Mouse (Mus musculus) adrenal gland (tissue): ENCODE data around the gene Eif4h.

ENCODE experiments used
- intact Hi-C: fragments of 180-260 bp; cut with DNase I; formaldehyde crosslinking; loops from one replicate; pipeline ENCODE4 v1.15.1; 2025

Gene Eif4h

DNA sequence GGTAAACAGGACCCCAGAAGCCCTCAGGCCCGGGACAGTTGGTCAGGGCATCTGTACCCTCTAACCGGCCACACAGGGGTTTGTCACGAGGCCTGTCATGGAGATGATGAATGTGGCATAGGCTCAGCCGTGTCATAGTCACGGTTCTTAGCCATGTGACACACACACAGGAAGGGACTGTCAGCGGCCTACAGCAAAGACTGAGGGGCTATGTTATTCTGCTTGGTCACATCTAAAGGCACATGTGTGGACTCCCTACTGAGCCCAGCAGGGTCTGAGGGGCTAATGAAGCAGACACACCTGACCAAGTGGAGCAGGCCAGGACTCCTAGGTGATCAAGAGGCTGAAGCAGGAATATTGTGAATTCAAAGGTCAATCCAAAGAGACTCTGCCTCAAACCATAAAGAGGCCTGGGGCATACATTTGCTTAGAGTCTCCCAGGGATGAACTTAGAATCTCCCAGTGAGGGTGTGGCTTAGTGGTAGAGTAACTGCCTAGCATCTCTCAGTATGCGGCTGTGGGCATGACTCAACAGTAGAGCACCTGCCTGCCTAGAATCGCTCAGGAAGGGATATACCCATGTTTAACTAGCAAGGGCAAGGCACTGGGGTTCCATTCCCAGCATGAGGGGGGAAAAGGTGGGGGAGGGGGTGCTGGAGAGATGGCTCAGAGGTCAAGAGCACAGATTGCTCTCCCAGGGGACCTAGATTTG is 27.3 kb downstream of the Eif4h start:
- intact Hi-C loops = no loop called here

DNA sequence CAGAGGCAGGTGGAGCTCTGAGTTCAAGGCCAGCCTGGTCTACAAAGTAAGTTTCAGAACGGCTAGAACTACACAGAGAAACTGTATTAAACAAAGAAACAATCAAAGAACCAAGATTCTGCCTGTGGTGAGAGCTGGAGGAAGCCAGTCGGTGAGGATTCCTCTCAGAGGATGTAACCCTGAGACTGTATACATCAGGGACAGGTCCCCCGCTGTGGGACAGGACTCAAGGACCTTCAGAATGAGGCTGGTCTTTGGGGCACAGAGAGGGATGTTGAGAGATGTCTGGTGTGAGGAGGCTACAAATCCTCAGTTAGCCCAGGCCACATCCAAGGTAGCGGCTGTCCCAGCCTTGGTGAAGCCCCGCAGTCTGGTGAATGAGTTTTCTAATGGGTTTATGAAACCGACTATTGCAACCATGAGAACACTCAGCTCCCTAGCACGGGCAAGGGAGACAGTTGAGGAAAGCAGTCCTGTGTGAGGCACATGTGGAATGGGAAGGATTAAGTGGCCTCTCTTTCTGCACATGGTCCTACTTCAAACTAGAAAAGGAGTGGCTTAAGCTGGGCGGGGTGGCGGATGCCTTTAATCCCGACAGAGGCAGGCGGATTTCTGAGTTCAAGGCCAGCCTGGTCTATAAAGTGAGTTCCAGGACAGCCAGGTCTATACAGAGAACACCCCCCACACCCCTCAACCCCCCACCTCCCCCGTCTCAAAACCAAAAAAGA is 29.2 kb downstream of the Eif4h start:
- intact Hi-C loops = no loop called here

DNA sequence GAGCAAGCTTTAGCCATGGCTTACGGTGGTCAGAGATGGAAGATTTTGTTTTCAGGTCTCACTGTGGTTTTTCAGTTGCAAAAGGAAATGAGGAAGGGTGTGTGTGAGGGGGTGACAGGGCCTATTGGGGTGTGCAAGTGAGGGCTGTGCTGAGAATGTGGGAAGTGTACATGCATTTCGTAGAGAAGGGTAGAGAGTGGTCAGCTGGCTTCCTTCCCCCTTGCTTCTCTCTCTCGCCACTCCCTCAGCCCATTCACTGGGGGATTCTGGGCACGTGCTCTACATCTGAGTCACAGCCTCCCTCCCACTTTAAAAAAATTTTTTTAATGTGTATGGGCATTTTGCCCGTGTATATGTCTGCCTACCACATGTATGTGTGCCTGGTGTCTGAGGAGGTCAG is 32.2 kb downstream of the Eif4h start:
- intact Hi-C loops = no loop called here

DNA sequence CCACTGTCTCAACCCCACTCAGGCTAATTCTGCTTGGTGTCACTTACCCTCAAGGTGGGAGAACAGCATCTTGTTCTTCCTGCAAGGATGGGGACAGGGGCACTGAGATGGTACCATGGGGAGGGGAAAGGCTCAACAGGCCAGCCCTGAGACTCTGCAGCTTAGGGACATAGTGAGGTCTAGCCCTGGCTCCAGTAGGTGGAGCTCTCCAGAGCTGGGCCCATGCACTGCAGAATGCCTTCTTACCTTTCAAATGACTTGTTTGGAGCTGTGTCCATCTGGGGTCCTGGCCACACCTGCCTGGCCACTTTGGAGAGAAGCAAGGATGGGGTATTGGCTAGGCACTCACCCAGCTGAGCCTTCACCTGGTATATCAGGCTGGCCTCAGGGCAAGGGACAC is 33.0 kb downstream of the Eif4h start:
- intact Hi-C loops = no loop called here

DNA sequence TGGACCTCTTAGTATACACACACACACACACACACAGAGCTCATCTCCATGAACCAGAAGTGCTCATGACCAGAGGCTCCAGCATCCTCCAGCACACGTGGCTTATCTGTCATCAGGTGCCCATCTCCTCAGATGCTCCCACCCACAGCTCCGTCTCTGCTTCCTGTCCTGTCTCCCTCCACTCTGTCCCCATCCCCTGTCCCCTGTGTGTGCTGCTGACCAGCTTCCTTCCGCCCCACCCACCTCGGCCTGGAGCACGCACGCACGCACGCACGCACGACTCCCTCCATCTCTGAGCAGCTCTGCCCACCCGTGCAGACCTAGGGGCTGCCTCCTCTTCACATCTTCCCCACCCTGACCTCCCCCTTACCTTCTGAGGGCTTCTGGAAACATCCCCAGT is 34.9 kb downstream of the Eif4h start:
- intact Hi-C loops = no loop called here

DNA sequence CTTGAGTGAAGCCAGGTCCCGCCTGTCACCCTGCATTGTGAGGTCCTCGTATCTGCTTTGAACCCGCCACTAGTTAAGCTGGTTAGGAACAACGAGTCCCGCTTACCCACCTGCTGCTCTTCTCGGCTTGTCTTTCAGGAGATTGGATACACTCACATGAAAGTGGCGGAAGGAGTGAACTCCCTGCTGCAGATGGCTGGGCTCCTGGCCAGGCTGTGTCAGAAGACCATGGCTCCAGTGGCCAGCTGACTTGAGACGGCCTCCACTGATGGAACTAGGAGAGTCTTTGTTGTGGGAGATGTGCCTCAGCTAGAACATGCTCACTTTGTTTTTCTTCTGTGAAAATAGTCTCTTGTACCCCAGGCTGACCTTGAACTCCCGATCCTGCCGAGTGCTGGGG is 41.6 kb downstream of the Eif4h start:
- intact Hi-C loops = no loop called here

DNA sequence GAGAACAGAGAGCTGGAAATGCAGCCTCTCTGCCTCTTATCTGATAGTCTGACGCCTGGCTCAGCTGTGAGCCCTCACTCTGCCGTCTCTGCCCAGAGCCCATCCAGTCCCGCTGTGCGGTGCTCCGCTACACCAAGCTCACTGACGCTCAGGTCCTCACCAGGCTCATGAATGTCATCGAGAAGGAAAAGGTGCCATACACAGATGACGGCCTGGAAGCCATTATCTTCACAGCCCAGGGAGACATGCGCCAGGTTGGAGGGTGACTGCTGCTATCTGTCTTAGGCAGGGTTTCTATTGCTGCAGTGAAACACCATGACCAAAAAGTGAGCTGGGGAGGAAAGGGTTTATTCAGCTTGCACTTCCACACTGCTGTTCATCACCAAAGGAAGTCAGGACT is 46.2 kb downstream of the Eif4h start:
- intact Hi-C loops = no loop called here

DNA sequence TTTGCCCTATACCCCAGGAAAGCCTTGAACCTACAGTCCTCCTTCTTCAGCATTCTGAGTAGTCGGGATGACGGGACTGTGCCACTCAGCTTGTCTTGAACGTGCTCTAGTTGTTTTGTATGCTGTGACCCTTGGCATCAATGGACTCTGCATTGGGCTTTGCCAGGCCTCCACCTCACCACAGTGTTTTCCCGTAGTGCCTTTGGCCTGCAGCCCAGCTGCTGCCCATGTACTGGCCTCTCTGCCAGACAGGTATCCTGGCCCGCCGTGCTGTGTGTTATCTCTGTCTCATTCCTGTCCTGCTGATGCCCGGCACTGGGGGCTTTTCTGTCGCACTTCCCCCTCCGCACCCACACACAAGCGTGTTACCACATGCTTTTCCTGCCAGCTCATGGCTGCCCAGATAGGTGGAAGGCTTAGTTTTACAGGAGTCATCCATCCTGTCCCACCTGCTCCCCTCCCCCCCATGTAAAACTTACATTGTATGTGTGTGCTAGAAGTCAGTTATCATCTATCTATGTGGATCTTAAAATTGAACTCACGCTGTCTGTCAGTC is 47.2 kb downstream of the Eif4h start:
- intact Hi-C loops = no loop called here

DNA sequence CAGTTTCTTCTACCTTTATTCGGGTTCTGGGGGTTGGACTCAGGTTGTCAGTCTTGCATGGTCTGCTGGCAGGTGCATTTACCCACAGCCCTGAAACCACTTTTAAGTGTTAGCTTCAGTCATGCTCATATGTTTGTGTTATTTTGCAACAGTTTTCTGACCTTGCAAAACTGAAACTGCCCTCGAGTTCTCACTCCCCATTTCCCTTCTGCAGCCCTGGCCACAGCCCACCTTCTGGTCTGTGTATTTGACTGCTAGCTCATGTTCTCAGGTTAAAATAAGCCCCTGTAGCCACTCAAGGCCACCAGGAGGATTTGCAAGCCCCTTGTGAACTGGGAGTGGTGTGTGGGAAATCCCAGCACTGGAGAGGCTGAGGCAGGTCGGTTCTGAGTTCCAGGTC is 49.4 kb downstream of the Eif4h start:
- intact Hi-C loops = loop anchor here (5.0 kb wide), 1 partner anchor 32 kb away; no protein-coding TSS in a partner anchor

DNA sequence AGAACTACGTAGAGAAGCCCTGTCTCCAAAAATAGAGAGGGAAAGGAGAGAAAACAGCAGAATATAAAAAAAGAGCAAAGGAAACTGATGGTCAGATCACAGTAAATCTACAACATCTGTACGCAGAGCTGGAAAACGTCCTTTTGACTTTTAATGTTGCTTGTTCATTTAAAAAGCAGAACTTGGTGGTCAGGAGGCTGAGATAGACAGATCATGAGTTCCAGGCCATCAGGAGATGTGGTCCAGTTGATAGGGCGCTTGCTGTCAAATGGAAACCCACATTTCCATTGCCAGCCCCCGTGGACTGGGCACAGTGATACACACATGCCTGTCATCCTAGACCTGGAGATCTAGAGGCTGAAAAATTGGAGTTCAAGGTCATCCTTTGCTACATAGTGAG is 54.5 kb downstream of the Eif4h start:
- intact Hi-C loops = loop anchor here (5.0 kb wide), 1 partner anchor 38 kb away; no protein-coding TSS in a partner anchor

DNA sequence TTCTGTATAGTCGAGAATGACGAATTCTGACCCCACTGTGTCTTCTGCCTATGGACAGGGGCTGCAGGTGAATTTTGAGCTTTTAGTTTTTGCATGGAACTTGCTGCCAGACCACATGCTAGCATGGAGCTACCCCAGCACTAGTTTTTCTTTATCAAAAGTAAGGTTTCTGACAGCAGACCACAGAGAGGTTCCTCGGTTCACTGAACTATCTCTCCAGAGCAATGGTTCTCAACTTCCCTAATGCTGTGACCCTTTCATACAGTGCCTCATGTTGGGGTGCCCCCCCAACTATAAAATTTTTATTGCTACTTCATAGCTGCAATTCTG is 55.4 kb downstream of the Eif4h start:
- intact Hi-C loops = loop anchor here (2.0 kb wide), 1 partner anchor 77 kb away; no protein-coding TSS in a partner anchor

DNA sequence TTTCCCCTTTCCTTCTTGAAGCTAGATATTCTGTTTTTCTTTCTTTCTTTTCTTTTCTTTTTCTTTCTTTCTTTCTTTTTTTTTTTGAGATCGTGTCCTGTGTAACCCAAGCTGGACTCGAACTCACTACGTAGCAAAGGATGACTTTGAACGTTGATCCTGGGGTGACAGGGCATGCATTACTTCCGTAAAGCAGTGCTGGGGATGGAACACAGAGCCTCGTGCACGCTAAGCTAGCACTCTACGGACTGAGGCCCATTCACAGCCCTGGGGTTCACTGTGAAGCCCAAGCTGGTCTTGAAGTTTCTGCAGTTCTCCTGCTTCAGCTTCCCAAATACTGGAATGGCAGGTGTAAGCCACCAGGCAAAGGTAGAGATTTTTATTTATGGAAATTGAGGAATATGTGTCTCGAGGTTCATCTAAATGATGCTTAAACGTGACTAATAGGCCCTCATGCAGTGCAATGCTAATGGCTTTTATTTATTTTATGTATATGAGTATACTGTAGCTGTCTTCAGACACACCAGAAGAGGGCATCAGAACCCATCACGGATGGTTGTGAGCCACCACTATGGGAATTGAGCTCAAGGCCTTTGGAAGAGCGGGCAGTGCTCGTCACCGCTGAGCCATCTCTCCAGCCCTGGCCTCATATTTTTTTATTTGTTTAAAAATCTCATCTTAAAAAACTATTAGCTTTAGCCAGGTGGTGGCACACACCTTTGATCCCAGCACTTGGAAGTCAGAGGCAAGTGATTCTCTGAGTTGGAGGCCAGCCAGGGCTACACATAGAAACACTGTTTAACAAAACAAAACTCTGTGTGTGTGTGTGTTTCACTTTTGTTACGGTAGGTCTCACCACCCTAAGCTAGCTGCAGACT is 56.0 kb downstream of the Eif4h start:
- intact Hi-C loops = loop anchor here (2.0 kb wide), 1 partner anchor 76 kb away; no protein-coding TSS in a partner anchor

DNA sequence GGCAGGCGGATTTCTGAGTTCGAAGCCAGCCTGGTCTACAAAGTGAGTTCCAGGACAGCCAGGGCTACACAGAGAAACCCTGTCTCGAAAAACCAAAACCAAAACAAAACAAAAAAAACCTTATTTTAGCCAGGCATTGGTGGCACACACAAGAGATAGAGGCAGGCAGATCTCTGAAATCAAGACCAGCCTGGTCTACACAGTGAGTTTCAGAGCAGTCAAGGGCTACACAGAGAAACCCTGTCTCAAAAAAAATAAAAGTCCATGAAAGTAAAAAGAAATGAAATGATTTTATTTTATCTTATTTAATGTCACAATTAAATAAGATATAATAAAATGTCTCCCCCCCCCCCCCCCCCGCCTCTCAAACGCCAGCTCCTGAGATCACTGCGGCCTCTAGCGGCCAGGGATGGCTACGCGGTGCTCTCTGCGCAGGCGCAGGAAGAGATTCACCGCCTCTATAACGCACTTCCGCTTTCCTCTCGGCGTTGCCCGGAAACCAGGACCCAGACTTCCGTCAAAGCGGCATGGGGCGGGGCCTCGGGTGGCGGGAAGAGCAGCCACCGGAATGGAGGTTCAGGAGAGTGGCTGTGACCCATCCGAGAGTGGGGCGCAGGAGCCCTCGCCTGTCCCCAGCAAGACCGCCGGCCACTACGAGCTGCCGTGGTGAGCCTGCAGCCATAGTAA is 56.9 kb downstream of the Eif4h start:
- intact Hi-C loops = loop anchor here (2.0 kb wide), 1 partner anchor 76 kb away; no protein-coding TSS in a partner anchor

DNA sequence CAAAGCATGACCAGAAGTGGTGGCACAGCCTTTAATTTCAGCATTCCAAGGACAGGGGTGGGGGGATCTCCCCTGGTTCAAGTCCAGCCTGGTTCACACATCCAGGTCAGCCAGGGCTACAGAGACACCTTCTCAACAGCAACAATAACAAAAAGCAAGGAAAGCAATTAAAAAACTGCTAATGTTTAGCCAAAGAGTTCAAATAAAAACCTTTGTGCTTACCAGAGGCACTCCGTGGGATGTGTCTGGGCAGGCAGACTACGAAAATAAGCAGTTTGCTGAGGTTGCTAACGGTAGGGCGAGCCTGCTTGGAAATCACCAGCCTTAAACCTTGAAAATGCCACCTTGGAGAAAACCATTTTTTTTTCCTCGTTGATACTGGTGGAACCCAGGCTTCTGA is 58.1 kb downstream of the Eif4h start, which contains the start of gene Rfc2:
Gene Rfc2 (plus strand): TSS at position 221 of the 400 bp plus-strand sequence.
- intact Hi-C loops = no loop called here

DNA sequence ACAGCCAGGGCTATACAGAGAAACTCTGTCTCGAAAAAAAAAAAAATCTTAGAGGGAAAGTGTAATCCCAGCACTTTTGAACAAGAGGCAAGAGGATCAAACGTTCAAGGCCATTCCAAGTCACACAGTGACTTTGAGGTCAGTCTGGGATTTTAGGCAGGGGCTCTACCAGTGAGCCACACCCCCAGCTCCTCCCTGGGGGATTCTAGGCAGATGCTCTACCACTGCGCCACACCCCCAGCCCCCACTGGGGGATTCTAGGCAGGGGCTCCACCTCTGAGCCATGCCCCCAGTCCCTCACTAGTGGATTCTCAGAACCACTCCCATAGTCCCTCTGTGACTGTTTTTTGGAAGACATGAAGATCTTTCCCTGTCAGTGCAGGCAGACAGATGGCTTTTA is 60.2 kb downstream of the Eif4h start:
- intact Hi-C loops = loop anchor here (5.0 kb wide), 1 partner anchor 37 kb away; no protein-coding TSS in a partner anchor

DNA sequence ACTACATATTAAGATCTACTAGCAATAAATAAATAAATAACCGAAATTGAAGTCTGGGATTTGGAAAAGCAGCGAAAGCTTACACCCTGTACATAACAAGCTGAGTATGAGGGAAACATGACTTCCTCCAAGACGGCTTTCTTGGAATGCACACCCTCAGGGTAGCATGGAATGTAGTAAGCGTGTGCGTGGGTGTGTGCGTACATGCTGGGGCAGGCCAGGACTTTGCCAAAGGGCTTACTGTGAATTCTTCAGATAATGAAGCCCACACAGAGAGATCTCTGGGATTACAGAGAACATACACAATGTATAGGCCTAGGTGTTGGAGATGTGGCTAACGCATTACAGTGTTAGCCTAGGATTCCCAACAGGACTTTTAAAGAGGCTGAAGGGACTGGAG is 61.8 kb downstream of the Eif4h start:
- intact Hi-C loops = loop anchor here (5.0 kb wide), 1 partner anchor 35 kb away; no protein-coding TSS in a partner anchor

DNA sequence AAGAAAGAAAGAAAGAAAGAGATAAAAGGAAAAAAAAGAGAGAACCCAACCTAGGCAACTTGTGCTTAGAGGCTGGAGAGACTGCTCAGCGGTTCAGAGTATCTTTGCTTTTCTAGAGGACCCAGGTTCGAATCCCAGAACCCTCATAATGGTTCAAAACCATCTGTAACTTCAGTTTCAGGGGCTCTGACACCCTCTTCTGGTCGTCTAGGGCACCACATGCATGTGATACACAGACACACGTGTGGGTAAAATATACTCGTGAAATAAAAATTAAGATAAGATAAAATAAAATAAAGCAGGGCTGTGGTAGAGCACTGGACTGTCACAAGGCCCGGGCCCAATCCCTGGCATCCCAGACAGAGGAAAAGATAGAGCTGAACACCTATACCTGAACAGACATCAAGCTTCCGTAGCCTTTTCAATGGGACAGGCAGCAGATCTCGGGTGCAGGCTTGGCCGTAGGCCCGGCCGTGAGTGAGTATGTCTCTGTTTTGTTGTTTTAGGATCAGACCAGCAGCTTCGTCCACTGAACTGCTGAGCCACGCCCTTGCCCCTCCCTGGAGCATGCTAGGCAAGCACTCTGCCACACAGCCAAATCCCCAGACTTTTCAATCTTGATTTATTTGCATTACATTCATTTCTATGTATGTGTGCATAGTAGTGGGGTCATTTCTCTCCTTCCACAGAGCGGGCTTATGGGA is 62.6 kb downstream of the Eif4h start:
- intact Hi-C loops = loop anchor here (5.0 kb wide), 1 partner anchor 34 kb away; no protein-coding TSS in a partner anchor

DNA sequence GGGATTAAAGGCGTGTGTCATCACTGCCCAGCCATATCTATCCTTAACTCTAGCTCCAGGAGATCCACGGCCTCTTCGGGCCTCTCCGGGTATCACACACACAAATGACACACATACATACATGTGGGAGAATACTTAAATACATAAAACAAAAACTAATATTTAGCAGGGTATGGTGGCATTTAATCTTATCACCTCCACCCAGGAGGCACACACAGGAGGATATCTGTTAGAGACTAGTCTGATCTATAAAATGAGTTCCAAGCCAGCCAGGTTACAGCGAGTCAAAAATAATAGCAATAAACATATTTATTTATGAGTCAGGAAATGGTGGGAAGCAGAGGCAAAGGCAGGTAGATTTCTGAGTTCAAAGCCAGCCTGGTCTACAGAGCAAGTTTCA is 63.5 kb downstream of the Eif4h start:
- intact Hi-C loops = loop anchor here (5.0 kb wide), 1 partner anchor 34 kb away; no protein-coding TSS in a partner anchor

DNA sequence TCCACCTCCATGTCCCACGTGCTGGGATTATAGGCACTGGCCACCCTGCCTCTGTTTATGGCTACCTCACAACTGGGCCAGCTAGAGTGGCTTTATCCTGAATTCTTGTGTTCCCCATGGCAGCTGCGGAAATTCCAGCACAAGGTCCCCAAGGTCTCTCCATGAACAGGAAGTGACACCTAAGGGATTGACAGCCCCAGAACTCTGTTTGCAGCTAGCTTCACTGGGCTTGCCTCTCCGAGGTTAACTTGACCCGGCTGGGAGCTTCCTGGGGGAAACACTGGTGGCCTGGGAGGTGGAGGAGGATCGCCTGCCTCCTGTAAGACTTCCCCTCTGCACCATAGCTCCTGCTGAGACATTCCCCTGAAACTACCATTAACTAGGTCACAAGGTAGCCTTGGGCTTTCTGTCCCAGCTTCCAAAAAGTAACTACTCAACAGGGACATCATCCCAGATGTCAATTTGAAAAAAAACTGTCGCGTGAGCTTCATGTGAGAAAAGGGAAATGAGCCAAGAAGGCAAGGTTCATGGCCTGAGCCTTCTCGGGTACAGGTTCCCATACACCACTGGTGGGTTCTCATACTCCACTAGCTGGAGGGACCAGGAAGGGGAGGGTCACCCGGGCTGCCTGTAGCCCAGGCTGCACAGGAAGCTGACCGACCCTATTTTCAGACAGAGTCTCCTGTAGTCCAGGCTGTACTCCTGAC is 66.6 kb downstream of the Eif4h start:
- intact Hi-C loops = no loop called here
